Mouse (Mus musculus) urinary bladder, postnatal 25 days (tissue): Measurements from ENCODE around the gene Ncf2.

Experiments
- DNase-seq: peaks from one replicate; pipeline ENCODE4 v3.0.0; 2022; ENCODE audit warnings: low spot score

Gene Ncf2

DNA sequence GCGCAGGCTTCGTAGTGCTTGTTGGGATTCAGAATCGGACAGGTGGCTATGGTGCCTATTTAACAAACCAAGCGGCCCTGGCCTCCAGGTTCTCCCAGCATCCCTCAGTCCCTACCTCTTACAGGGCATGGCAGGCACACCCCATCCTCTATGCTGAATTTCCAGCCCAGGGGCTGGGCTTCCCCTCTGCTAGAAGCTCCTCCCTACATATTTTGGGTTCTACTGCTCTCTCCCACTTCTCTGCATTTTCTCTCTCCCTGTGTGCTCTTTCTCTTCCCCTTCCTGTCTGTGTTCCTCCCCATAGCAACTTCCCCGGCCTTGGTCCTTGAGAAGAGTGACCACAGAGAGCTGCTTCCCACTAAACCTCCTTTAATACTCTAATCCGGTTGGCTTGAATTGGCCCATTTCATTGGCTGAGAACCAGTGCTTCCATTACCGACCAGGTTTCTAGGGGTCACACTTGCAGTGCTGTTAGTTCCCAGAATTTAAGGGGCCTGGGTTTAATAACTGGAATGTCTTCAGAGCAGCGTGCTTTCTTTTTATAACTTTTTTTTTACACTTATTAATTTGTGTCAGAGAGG lies 3.2 kb upstream of the Ncf2 start:
- no peak for DNase-seq

DNA sequence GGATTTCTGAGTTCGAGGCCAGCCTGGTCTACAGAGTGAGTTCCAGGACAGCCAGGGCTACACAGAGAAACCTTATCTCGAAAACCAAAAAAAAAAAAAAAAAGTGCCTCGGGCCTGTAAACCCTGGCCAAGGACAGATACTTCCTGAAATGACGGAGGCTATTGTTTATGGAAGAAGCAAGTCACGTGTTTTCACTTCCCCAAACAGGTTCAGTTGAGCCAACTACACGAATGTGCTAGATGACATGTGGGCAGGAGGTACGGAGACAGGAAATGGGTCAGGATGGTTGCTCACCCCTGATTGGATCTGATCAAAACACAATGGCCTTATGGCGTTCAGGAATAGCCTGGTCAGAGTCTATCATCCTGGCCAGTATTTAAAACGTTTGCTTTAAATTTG lies 1.9 kb upstream of the Ncf2 start:
- no peak for DNase-seq

DNA sequence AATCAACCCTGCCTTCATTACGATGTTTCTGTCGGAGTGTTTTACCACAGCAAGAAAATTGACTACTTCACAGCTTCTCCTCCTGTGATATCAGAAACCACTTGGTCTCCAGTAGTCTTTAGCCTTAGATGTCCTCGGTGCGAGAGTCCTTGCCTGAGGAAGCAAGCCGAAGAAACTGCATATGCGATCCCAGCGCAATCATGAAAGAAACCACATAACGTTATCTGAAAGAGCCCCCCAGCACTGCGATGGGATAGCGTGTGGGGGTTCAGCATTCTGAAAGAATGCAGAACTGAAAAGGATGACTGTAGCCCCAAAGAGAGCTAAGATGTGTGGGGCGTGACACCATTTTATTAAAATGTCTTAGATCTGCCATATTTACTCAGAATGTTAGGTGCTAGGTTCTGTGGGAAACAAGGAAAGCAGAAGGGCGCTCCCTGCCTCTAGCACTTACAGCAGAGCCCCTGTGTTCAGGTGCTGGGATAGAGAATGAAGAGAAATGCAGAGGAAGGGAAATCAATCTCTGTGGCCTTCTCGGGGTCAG lies 711 bp downstream of the Ncf2 start:
- DNase-seq: no peak

DNA sequence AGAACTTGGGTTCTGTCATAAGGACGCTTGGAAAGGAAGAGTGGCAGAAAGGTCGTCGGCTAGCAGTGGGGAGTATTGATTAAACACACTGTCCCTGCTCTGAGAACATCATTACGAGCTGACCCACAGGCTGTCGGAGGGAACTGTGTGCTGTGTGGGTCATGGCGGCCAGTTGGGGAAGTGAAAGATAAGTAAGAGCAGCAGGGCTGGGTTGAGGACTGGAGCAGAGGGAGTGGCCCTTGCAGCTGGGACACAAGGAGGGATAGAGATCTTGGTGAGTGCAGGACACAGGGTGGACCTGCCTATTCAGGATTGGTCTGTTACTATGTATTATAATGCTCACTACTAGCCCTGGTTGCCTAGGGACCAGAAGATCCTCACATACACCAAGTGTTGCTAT lies 4.9 kb downstream of the Ncf2 start:
- no peak for DNase-seq

DNA sequence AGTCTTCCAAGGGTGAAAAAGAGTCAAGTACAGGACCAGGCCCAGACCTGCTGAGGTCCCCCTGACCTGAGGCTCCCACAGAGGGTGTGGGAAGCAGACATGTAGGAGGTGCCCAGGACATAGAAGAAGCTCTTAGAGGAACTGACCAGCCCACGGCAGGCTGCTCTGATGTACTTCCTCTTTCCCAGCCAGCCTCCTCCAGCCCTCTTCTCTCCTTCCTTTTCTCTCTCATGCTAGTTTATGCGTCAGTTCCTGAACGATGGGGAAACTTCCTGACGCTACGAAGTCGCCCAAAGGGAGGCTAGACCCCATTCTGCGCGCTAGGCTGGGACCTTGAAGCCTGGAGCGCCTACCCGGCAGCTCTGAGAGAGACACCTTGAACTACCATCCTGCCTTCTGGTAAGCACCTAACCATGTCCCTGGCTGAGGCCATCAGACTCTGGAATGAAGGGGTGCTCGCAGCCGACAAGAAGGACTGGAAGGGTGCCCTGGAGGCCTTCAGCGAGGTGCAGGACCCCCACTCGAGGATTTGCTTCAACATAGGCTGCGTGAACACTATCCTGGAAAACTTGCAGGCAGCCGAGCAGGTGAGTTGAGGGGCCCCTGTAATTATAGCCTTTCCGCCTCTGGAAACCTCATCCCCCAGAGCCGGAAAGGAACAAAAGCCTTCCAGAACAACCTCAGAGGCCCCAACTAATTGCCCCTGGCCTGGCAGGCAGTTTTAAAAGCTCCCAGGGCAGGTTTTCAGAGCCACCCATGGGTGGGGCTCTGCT lies 7.8 kb downstream of the Ncf2 start:
- DNase-seq: no peak

DNA sequence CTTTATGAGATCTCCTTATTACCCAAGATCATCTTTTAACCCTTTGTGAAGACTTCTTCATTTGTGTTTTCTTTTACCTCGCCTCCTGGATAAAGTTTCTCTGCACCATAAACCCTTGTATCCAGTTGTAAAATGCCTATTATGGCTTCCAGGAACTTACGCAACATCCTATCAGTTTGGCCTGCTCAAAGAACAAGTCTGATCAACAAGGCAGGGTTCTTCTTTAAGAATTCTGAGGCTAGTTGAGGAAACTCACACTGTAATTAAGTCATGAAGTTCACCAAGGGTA lies 8.3 kb downstream of the Ncf2 start:
- no peak for DNase-seq

DNA sequence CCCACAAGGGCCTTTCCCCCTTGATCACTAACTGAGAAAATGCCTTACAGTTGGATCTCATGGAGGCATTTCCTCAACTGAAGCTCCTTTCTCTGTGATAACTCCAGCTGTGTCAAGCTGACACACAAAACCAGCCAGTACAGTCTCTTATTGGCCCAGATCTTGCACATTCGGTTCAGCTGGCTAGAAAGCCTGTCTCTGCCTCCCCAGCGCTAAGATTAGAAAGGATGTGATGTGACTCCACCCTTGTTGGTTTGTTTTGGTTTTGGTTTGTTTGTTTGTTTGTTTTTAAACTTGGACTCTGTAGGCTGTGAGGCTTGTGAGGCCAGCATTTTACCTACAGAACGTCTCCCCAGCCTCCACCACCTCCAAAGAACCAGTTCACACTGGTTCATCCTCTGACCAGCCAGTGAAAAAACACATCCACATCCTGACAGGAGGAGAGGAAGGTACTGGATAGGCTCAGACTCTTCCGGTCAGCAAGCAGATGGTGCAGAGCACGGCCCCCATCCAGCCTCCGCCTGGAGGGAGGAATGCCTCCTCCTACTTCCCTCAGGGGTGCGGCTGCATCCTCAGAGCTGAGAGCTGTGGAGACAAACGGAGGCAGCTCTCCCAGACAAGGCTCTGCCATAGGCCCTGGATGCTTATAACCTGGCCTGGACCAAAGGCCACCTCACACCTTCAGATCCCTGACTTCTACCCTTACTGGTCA lies 9.7 kb downstream of the Ncf2 start:
- DNase-seq: no peak

DNA sequence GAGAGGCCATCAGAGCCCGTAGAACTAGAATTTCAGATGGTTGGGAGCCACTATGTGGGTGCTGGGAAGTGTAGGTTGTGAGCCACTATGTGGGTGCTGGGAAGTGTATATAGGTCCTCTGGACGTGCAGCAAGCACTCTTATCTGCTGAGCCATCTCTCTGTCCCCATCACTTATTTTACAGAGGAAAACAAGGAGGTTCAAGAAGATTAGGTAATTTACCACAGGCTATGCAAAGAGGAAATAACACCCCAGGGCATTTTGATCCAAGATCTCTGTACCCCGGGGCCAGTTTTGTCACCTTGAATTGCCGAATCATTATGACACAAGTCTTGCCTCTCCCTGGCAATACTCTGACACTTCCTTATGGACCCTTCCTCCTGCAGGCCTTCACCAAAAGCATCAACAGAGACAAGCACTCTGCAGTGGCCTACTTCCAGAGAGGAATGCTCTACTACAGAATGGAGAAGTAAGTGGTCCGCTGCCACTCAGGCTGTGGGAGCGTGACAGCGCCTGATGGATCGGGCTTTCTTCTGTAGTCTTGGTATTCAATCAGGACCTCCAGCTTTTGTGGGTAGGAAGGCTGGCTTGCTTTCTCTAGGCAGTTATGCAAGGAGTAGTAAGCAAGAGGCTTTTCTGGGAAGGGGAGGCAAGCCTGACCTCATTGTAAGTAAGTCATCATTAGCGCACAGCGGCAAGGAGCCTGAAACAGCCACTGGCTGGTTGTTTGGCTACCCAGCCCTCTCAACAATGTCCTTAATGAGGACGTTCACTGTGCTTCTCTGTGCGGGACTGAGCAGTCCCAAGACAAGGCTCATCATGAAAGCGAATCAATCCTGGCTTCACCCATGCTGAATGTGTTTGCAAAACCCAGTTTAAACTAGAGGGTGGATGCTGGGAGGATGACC lies 10.8 kb downstream of the Ncf2 start:
- no peak for DNase-seq

DNA sequence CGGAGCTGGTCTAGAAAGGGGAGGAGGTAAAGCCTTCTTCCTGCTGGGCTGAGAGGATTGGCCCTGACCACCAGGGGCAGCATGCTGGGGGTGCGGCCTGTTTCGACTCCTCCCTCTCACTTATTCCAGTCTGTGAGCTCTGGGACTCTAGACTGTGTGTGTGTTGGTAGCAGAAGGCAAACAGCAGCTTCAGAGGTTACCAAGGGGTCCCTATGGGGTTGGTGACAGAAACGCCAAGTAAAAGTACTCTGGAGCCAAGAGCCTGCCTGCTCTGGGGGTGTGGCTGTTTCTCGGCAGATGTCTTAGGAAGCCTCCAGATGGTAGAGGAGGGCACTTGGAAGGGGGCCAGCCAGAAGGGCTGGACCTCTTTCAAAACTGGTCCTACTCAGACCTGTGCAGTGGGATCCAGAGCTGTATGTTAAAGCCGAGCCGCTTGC lies 15.3 kb downstream of the Ncf2 start:
- no peak for DNase-seq

DNA sequence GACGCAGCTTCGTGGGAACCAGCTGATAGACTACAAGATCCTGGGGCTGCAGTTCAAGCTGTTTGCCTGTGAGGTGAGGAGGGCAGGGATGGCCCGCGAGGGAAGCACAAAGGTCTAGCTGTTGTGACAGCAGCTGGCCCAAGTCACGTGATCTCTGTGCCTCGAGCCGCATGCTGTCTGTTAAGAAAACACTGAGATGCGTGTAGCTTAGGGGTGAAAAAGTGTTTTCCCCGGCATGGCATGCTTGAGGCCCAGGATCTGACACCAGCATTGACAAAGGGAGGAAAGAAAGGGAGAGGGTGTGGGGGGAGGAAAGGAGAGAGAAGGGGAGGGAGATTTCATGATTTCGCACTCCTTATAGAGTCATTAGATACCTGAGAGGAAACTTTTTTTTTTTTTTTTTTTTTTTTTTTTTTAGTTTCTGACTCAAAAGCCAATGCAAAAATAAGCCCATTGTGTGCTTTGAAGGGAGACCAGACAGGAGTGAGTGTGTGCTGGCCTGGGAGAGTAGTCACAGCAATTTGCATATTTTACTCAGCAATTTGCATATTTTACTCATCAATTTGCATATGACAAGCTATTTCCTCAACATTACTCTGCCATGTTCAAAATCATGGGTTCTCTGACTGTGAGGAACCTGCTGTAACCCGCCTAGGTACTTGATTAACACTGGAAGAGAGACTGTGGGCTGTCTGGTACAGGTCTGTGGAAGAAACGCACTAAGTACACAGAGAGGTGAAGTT lies 17.2 kb downstream of the Ncf2 start:
- no peak for DNase-seq

DNA sequence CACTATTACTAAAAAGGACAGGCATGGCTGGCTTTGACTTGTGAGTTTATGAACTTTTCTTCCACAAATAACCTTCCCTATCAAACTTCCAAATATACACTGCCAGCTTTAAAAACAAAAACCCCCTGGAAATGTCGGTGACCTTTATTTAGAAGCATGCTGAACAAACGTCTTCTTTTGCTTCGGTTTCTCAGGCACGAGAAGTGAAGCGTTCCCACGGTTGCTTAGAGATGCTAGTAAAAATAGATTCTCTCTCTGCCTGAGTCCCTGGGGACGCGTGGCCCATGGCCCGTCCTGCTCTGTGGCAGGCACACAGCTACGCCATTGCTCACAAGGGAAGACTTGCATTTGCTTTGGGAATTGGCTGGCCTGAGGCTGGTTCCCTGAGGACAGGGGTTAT lies 17.8 kb downstream of the Ncf2 start:
- no peak for DNase-seq

DNA sequence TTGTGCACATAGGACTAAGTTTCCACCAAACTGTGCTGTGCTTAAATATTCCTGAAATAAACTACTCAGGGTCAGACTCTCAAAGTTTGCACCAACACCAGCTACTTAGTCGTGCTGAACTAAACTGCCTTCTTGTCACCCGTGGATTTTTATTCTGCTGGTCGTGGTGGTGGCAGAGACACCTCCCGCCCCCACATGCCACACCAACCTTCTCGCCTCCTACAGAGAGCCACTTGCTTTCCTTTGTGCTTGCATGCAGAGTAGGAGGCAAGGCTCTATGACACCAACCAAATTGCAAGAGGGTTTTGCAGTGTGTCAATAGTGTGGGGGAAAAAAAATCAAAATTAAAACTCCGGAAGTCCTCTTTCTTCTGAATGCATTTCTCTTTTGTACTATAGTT lies 19.6 kb downstream of the Ncf2 start:
- DNase-seq: no peak

DNA sequence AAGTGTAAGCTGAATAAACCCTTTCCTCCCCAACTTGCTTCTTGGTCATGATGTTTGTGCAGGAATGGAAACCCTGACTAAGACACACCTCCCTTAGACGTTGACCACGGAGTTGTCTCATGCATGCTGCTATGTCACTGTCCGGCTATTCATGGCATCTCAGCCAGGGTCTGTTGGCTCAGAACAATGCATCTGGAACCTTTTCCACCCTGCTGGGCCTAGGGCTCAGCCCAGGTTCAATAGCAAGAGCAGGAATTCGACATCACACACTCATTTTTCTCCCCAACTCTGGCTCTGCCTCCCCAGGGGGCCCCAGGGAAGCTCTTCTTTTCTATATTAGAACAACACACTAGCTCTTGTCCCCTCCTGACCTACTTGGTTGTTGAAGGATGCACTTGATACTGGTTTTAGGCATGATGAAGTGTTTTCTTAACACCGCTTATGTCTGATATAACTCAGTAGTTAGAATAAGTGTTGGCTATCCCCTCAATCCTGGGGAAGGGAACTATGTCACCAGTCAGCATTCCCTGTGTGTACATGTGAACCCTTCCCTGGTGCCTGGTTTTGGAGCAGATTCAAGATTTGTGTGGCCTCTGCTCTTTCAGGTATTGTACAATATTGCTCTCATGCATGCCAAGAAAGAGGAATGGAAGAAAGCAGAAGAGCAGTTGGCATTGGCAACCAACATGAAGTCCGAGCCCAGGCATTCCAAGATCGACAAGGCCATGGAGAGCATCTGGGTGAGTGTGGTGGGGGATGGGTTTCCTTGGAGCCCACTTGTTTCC lies 21.1 kb downstream of the Ncf2 start:
- DNase-seq: no peak

DNA sequence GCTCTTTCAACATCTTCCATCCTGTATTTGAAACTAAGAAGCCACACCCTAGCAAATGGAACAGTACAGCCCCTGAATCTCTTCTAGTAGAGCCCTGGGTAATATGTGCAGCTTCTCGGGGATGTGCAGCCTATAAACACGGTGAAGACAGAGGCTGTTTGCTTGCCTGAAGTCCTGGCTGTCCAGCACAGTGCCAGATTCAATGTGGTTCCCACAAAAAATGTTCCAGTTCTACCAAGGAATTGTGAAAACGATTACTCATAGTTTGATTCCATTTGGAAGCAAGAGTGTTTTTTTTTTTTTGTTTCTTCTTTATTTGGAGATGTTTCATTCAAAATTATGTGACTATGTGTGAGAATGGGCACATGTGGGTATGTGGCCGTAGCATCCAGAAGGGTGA lies 21.8 kb downstream of the Ncf2 start:
- DNase-seq: no peak

DNA sequence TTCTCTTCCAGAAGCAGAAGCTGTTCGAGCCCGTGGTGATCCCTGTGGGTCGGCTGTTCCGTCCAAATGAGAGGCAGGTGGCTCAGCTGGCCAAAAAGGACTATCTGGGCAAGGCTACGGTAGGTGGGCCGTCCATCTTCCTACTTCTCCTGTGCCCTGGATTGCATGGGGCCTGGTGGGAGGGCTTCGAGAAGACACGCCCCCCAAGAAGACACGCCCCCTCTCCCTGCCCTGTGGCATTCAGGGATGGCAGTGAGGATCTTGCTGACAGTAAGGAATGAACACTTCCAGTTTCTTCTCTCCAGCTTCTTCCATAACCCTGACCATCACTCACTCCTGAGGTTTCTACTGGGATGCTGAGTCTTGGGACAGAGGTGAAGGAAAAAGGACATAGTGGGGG lies 24.2 kb downstream of the Ncf2 start:
- no peak for DNase-seq

DNA sequence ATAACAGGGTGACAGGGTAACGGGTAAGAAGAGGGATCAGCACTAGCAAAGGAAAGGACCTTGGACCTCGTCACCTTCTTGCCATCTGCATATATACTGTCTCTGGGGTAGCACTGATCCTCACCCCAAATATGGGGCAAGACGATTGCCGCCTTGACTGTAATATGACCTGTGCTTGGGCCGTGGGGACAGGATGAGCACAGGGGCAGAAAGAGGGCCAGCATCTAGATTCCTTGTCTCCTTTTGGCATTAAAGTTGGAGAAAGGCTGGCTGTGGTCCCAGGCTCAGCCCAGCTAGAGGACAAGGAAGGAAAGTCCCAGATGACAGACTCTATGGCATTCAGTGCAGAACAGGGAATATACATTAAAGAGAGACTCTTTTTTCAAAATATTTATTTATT lies 26.5 kb downstream of the Ncf2 start:
- no peak for DNase-seq

DNA sequence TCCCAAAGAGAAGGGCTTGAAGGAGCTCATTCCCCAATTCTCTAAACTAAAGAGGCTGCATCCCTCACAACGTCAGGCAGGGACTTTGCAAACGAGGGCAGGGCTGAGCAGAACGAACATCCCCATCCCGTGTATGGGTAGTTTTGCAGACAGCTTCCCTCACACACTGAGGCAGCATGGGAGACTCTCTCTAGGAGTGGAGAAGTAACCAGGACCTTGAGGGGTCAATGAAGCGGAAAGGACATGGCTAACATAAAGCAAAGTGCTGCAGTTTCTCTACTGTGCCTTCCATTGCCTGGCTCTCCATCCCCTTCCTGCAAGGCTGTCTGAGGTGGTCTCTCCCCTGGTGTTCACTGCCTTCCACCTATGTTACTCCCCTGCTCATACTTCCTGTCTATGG lies 28.2 kb downstream of the Ncf2 start:
- no peak for DNase-seq

DNA sequence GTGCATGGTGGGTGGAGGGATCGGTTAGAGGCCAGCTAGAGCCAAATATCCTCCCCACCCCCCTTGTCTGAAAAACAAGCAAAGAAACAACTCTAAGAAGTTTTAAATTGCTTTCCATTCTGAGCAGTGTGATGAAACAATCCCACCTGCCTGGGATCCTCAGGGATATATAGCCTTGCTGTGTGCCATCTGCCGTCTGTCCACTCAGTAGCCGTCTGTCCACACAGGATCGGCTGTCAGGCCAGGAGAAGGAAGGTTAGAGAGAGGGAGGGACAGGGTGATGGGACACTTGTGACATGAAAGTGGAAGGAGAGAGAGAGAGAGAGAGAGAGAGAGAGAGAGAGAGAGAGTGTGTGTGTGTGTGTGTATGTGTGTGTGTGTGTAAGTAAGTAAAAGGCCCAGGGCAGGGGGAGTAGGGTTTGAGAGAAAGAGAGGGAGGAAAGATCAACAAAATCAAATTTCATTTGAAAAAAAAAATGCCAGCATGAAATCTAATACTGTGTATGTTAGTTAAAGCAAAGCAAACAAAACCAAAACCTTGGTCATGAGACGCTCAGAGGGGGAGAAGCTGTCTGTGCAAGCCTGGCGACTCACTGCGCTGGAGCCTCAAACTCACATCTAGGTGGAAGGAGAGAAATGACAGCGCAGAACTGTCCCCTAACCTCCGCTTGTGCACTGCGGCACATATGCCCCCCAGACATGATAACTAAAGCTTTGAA lies 28.8 kb downstream of the Ncf2 start:
- DNase-seq: no peak

DNA sequence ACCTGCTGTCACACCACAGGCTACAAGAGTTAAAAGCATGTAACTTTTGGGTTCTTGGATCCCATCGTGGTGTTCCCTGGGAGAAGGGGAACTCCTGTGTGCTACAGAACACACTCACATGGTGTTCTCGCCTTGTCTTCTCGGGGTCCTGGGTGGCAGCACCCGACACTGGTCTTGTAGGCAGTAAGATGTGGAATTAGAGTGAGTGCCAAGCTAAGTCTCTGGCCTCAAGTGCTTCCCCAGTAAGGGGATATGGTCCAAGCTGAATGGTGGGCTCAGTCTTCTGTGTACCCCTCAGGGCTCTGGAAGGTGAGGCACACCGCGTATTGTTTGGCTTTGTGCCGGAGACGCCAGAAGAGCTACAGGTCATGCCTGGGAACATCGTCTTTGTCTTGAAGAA lies 30.1 kb downstream of the Ncf2 start:
- DNase-seq: no peak

DNA sequence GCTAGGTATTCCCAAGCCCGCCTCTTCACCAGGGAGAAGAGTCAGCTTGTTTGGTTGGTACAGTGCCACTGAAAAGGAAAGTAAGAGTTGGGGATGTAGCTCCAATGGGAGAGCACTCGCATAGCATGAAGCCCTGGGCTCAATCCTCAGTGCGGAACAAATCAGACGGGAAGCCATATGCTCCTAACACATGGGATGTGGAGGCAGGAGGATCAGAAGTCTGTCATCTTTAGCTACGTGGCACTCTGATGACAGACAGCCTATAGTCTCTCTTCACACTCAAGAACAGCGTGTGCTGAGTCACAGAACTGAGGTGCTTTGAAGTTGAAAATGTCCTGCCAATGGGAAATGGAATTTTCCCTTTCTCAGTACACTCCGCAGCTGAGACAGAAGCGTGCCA lies 31.0 kb downstream of the Ncf2 start:
- no peak for DNase-seq
